Mouse (Mus musculus) monocyte, adult 5-6 weeks (primary cell): ENCODE data around the gene Prr22. TPM values are rescaled to one million over a fixed set of nuclear protein-coding genes. Genes with fewer than 3 reads are reported as not detected.

ENCODE experiments used
- ATAC-seq: fragments of 153-309, 156-312 bp; replicated peaks from 2 replicates; pipeline ENCODE4 v1.8.0; 2017; ENCODE audit warnings: mild to moderate bottlenecking; ENCODE audit not compliant: low TSS enrichment, insufficient number of reproducible peaks, severe bottlenecking, poor library complexity, low FRiP score
- total RNA-seq: library from RNA; stranded (forward); fragments of 200-1000, 200-491, 200-594 nt; gene quantifications from 3 replicates; pipeline ENCODE4 v1.2.3, GENCODE M21; 2017

Prr22 gene
- total RNA-seq, 1 experiment from 2014 or later: 0.29 TPM

- ATAC-seq: no peak
Observed at GRCm38 (mm10) chr17:56792588-56792987, 22.5 kb downstream of the Prr22 start.

GRCm38 (mm10) chr17:56793614-56794319 lies 23.7 kb downstream of the Prr22 start:
- no peak for ATAC-seq

GRCm38 (mm10) chr17:56799276-56799675 lies 29.2 kb downstream of the Prr22 start:
- no peak for ATAC-seq

- no peak for ATAC-seq
Observed at GRCm38 (mm10) chr17:56802065-56802464, 32.0 kb downstream of the Prr22 start.

- ATAC-seq: no peak
Observed at GRCm38 (mm10) chr17:56804952-56805351, 34.9 kb downstream of the Prr22 start.

GRCm38 (mm10) chr17:56805784-56806183 lies 35.7 kb downstream of the Prr22 start:
- ATAC-seq: no peak

GRCm38 (mm10) chr17:56808518-56808917 lies 38.5 kb downstream of the Prr22 start:
- ATAC-seq: peak; percentile 36; the same call in 1 of the 2 replicates

- ATAC-seq: no peak
Observed at GRCm38 (mm10) chr17:56810245-56810644, 40.2 kb downstream of the Prr22 start.

- ATAC-seq: peak; percentile 68
Observed at GRCm38 (mm10) chr17:56814316-56815056, 44.4 kb downstream of the Prr22 start.

- no peak for ATAC-seq
Observed at GRCm38 (mm10) chr17:56815057-56815345, 45.0 kb downstream of the Prr22 start.

- no peak for ATAC-seq
Observed at GRCm38 (mm10) chr17:56818067-56818636, 48.1 kb downstream of the Prr22 start.

- ATAC-seq: no peak
Observed at GRCm38 (mm10) chr17:56819032-56819545, 49.0 kb downstream of the Prr22 start.

- ATAC-seq: peak; percentile 52
Observed at GRCm38 (mm10) chr17:56819694-56820111, 49.7 kb downstream of the Prr22 start.

Other genes starting within 250 kb of the Prr22 start
- 1.2 to 2.0 TPM (median 1.4 TPM) in 3 replicates for gene Gm20219, start 215.9 kb upstream of the Prr22 start, total RNA-seq
- 191 to 318 TPM (median 246 TPM) in 3 replicates for gene Safb2, start 185.7 kb upstream of the Prr22 start, total RNA-seq
- gene Safb, start 185.4 kb upstream of the Prr22 start, total RNA-seq: 126 to 218 TPM (median 173 TPM) in 3 replicates
- gene 2410015M20Rik, start 160.5 kb upstream of the Prr22 start, total RNA-seq: 37.8 to 85.8 TPM (median 43.7 TPM) in 3 replicates
- 1,204 to 1,236 TPM (median 1,232 TPM) in 3 replicates for gene Rpl36, start 156.8 kb upstream of the Prr22 start, total RNA-seq
- 33.2 to 46.1 TPM (median 34.8 TPM) in 3 replicates for gene Lonp1, start 143.4 kb upstream of the Prr22 start, total RNA-seq
- gene Catsperd, start 142.1 kb upstream of the Prr22 start, total RNA-seq: 0.38 to 1.7 TPM in 2 of 3 replicates, not detected in the other
- gene Ranbp3, start 97.0 kb upstream of the Prr22 start, total RNA-seq: 55.6 to 66.4 TPM (median 62.1 TPM) in 3 replicates
- gene Ndufa11, start 52.5 kb upstream of the Prr22 start, total RNA-seq: 66.7 to 91.2 TPM (median 74.2 TPM) in 3 replicates
- 5.0 to 6.0 TPM (median 5.0 TPM) in 3 replicates for gene Vmac, start 52.2 kb upstream of the Prr22 start, total RNA-seq
- gene Nrtn, start 12.7 kb upstream of the Prr22 start, total RNA-seq: not detected in 3 replicates
- gene Dus3l, start 5.5 kb upstream of the Prr22 start, total RNA-seq: 15.0 to 22.2 TPM (median 19.2 TPM) in 3 replicates
- 4.7 to 8.2 TPM (median 6.6 TPM) in 3 replicates for gene Rfx2, start 60.8 kb downstream of the Prr22 start, total RNA-seq
- not detected in 3 replicates for gene Acsbg2, start 104.2 kb downstream of the Prr22 start, total RNA-seq
- gene 1700061G19Rik, start 105.2 kb downstream of the Prr22 start, total RNA-seq: not detected in 3 replicates
- 7.0 to 20.4 TPM (median 8.3 TPM) in 3 replicates for gene Mllt1, start 165.2 kb downstream of the Prr22 start, total RNA-seq
- not detected in 3 replicates for gene Acer1, start 211.9 kb downstream of the Prr22 start, total RNA-seq
- gene Clpp, start 220.1 kb downstream of the Prr22 start, total RNA-seq: 12.3 to 27.6 TPM (median 13.8 TPM) in 3 replicates
- 8.0 to 11.9 TPM (median 9.8 TPM) in 3 replicates for gene Alkbh7, start 227.1 kb downstream of the Prr22 start, total RNA-seq
- gene Pspn, start 229.8 kb downstream of the Prr22 start, total RNA-seq: not detected in 3 replicates
- 81.4 to 95.0 TPM (median 83.1 TPM) in 3 replicates for gene Gtf2f1, start 241.0 kb downstream of the Prr22 start, total RNA-seq
- not detected in 3 replicates for gene Gm17949, start 241.2 kb downstream of the Prr22 start, total RNA-seq